Mouse (Mus musculus) G1E (cell line): Measurements from ENCODE around the gene Nxpe5. TPM values are rescaled to one million over a fixed set of nuclear protein-coding genes. Genes with fewer than 3 reads are reported as not detected.
"Not testable (repeated sequence)": the region's sequence is repeated elsewhere in the genome, so short reads cannot be mapped to it uniquely, and the experiment has no call there.

Source experiments
- ATAC-seq: 2 replicates; pipeline ENCODE4 v1.8.0; 2016; ENCODE audit warnings: mild to moderate bottlenecking; ENCODE audit not compliant: insufficient number of reproducible peaks, poor library complexity, low FRiP score, severe bottlenecking; ENCODE audit errors: extremely low read depth
- DNase-seq: peaks from one replicate; pipeline ENCODE4 v3.0.0; 2012; ENCODE audit warnings: low spot score
- H3K27me3 ChIP-seq: 2 replicates; pipeline ENCODE4 v1.6.1; 2012; ENCODE audit warnings: mild to moderate bottlenecking, low read length, inconsistent platforms; ENCODE audit not compliant: insufficient read depth
- H3K36me3 ChIP-seq: replicated peaks from 2 replicates; pipeline ENCODE3; 2012; ENCODE audit warnings: mild to moderate bottlenecking, inconsistent platforms
- H3K4me1 ChIP-seq: 2 replicates; pipeline ENCODE4 v1.6.1; 2012; ENCODE audit warnings: low read depth, low read length, inconsistent platforms, mixed read lengths; ENCODE audit not compliant: insufficient read depth
- H3K4me3 ChIP-seq: 2 replicates; pipeline ENCODE4 v1.5.1; 2012; ENCODE audit warnings: low read depth, mild to moderate bottlenecking, inconsistent platforms, low read length, moderate library complexity, mixed read lengths
- H3K9me3 ChIP-seq: replicated peaks from 2 replicates; pipeline ENCODE4 v1.6.1; 2012; ENCODE audit warnings: inconsistent platforms
- CTCF ChIP-seq: IDR thresholded peaks from 2 replicates; pipeline ENCODE4 v1.5.1; 2012; ENCODE audit warnings: low read depth, low read length, inconsistent platforms, mixed read lengths
- GATA1 ChIP-seq: IDR thresholded peaks from 2 replicates; pipeline ENCODE4 v1.6.1; 2012; ENCODE audit warnings: borderline replicate concordance, low read length, inconsistent platforms, mixed read lengths
- GATA2 ChIP-seq: IDR thresholded peaks from 2 replicates; pipeline ENCODE4 v1.6.1; 2012; ENCODE audit warnings: low read depth, low read length, inconsistent platforms, borderline replicate concordance
- POLR2AphosphoS5 ChIP-seq: IDR thresholded peaks from 2 replicates; pipeline ENCODE4 v1.6.1; 2012; ENCODE audit warnings: low read depth, low read length, inconsistent platforms; ENCODE audit not compliant: insufficient replicate concordance
- TAL1 ChIP-seq: conservative IDR thresholded peaks from 2 replicates; pipeline ENCODE4 v1.6.1; 2012; ENCODE audit warnings: low read depth, low read length, inconsistent platforms, mixed read lengths
- polyA plus RNA-seq: library from polyadenylated mRNA; stranded (reverse); fragments of >175 nt; gene quantifications from 2 replicates; pipeline ENCODE4 v1.2.3, GENCODE M21; 2012
- total RNA-seq, 2 experiments: library from RNA; stranded (forward) in 1 of 2; stranded (reverse) in 1 of 2; fragments of 200-1000 nt in 1 of 2; fragments of >200 nt in 1 of 2; fragmentation: Nextera tagmentation in 1 of 2; gene quantifications; 2 replicates each; pipeline ENCODE4 v1.2.3; 2014 to 2017

The Nxpe5 gene
- total and polyA plus RNA-seq, 3 experiments = 0.38 TPM; not detected in 2

DNA sequence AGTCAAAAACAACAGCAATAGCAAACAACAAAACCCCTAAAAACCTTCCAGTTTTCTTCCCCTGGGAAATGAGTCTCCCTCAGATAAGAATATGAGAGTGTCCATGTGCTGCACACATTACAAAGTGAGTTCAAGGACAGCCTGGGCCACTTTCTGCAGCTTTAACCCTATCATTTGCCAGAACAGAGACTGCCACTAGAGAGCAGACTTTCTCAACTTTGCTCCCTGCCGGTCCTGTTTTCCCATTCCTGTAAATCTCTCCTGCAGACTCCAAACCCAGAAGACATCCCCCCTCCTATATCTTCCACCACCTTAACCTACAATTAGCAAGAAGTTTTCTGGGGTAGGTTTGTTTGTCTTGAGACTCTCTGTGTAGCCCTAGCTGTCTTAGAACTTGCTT is 26.1 kb upstream of the Nxpe5 start:
- Histone ChIP-seq H3K36me3 (peaks cover 4% of the 10 kb centered on the region), H3K9me3 (peaks cover 4% of the 10 kb centered on the region), H3K27me3 (peaks cover 5% of the 10 kb centered on the region; the same call in 1 of the 2 replicates), H3K4me1 (peaks cover 10% of the 10 kb centered on the region), H3K4me3 (no peak overlapping the region)
- ATAC-seq (no peak), DNase-seq (no peak)
- TF ChIP-seq GATA1 = no peak
- TF ChIP-seq CTCF = no peak
- TF ChIP-seq GATA2 = no peak
- no peak for TF ChIP-seq TAL1
- no peak for TF ChIP-seq POLR2AphosphoS5

DNA sequence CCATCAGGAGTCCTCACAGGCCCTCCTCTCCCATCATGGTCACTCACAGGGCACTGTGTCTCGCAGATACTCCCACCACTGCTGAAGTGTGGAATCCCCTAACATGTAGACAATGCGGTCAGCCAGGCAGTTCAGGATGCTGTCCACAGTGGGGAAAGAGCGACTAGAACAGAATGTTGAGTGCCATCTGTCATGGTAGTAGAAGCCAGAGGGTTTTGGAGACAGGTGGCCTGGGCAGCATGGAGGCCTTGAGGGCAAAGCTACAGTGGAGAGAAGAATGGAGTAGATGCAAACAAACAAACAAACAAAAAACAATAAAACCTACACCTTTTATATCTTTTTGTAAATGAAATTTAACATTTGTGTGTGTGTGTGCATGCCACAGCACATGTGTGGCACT is 23.6 kb upstream of the Nxpe5 start:
- DNase-seq = no peak
- Histone ChIP-seq H3K4me1 (no peaks in the 10 kb centered on the region), H3K9me3 (peaks cover 10% of the 10 kb centered on the region), H3K36me3 (no peaks in the 10 kb centered on the region), H3K27me3 (no peaks in the 10 kb centered on the region), H3K4me3 (no peak overlapping the region)
- TF ChIP-seq TAL1 (no peak), GATA2 (no peak), POLR2AphosphoS5 (no peak), CTCF (no peak), GATA1 (no peak)
- no peak for ATAC-seq

DNA sequence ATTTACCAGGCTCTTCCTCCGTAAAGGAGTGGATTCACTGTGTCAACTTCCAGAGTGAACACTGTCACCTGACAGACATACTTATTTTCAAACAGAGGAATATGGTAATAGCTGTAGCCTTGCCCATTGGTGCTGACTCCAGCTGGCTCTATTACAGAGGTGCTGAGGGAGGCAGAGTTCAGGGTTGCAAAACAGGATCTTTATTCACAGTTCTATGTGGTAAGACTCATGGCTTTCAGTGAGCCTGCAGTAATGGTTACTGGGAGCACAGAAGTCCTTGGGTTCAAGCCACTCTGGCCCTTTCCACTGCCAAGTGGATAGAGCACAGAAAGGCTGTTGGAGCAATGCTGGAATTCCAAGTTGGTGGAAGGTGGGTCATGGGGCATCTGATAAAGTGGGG is 18.4 kb upstream of the Nxpe5 start:
- no peak for ATAC-seq
- Histone ChIP-seq H3K4me1 (no peaks in the 10 kb centered on the region), H3K9me3 (peaks cover 14% of the 10 kb centered on the region), H3K4me3 (no peak overlapping the region), H3K27me3 (no peaks in the 10 kb centered on the region), H3K36me3 (no peaks in the 10 kb centered on the region)
- DNase-seq = no peak
- no peak for TF ChIP-seq TAL1
- no peak for TF ChIP-seq CTCF
- no peak for TF ChIP-seq GATA2
- TF ChIP-seq GATA1 = no peak
- TF ChIP-seq POLR2AphosphoS5 = no peak

DNA sequence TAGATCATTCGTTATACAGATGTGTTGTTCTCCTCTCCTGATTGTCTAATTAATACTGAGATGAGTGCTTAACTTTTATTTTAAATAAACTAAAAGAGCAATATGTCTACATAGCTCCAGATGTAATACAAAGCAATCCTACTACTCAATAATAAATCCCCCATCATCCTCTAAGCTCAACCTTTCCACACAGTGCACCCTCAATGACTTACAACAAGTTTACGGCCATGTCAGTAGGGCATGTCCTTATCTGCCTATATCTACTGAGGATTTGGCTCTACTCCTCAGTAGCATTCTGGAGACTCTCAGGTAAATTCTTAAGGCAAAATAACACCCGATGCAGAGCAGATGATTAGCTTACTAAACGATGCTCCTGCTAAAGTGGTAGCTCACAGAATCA is 17.8 kb upstream of the Nxpe5 start:
- Histone ChIP-seq H3K4me3 (no peak overlapping the region), H3K27me3 (no peaks in the 10 kb centered on the region), H3K4me1 (no peaks in the 10 kb centered on the region), H3K36me3 (no peaks in the 10 kb centered on the region), H3K9me3 (peaks cover 14% of the 10 kb centered on the region)
- no peak for DNase-seq
- no peak for ATAC-seq
- no peak for TF ChIP-seq POLR2AphosphoS5
- no peak for TF ChIP-seq TAL1
- no peak for TF ChIP-seq GATA1
- no peak for TF ChIP-seq CTCF
- TF ChIP-seq GATA2 = no peak

DNA sequence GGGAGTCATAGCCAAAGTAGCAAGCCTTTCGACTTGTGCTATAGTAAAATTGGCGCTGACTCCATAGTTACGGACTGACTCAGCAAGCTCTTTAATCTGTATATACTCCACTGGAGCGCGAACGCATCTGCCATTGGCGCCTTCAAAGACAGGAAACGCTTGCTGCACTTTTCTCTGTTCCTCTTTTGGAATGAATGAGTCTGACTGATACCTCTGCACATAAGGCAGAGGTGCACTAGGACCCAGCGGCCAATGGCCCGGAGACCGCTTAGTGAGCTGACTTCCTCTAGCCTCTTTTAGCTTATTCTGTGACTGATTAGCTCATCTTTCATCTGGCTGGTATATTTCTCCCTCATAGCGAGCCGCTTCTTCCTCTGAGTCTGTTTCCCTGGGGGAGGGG is 9.1 kb upstream of the Nxpe5 start:
- not testable (repeated sequence) for H3K4me1 ChIP-seq, H3K9me3 ChIP-seq, H3K4me3 ChIP-seq, DNase-seq, ATAC-seq, H3K27me3 ChIP-seq, H3K36me3 ChIP-seq

DNA sequence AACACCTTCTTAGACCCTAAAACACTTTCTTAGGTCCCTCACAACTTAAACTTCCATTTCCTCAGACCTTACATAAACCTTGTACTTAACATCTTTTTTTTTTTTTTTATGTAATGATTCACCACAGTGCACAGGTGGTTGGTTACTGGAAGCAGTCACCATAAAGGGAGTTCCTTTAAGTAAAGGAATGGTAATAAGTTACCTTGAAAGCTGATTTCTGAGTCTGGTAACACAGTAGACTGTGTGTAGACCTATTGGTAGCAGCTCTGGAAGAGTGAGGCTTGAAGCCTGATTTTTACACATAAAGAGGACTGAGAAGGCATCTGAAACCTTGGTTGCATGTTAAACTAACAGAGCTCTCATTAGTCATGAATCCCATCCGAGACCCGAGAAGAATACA is 5.8 kb upstream of the Nxpe5 start:
- Histone ChIP-seq H3K27me3 (no peaks in the 10 kb centered on the region; the same call in none of the 2 replicates), H3K36me3 (no peaks in the 10 kb centered on the region), H3K4me1 (no peaks in the 10 kb centered on the region), H3K4me3 (no peak overlapping the region), H3K9me3 (no peaks in the 10 kb centered on the region; the same call in 1 of the 2 replicates)
- no peak for DNase-seq
- ATAC-seq = no peak
- TF ChIP-seq GATA2 = no peak
- TF ChIP-seq TAL1 = no peak
- no peak for TF ChIP-seq POLR2AphosphoS5
- TF ChIP-seq CTCF = no peak
- TF ChIP-seq GATA1 = no peak

DNA sequence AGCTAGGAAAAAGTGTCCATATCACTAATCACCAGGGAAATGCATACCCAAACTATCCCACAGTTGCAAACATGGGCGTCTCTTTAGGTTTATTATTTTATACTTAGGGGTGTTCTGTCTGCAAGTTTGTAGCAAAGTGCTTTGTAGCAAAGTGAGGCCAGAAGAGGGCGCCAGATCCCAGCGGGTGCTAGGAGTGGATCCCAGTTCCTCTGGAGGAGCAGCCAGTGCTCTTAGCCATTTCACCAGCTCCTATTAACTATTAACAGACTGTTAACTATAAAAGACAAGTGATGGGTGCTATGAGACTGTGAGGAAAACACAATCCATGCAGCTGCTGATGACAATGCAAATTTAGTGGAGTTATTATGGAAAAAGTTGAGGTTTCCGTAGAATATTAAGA is 3.6 kb upstream of the Nxpe5 start:
- TF ChIP-seq CTCF (peak; percentile 78), TAL1 (no peak)
- Histone ChIP-seq H3K9me3 (no peaks in the 10 kb centered on the region), H3K27me3 (no peaks in the 10 kb centered on the region; the same call in none of the 2 replicates), H3K4me3 (no peak overlapping the region), H3K36me3 (no peaks in the 10 kb centered on the region), H3K4me1 (no peaks in the 10 kb centered on the region)
- DNase-seq = peak; percentile 73
- ATAC-seq = peak; percentile 48; the same call in 1 of the 2 replicates
